In the genomic region with DNA sequence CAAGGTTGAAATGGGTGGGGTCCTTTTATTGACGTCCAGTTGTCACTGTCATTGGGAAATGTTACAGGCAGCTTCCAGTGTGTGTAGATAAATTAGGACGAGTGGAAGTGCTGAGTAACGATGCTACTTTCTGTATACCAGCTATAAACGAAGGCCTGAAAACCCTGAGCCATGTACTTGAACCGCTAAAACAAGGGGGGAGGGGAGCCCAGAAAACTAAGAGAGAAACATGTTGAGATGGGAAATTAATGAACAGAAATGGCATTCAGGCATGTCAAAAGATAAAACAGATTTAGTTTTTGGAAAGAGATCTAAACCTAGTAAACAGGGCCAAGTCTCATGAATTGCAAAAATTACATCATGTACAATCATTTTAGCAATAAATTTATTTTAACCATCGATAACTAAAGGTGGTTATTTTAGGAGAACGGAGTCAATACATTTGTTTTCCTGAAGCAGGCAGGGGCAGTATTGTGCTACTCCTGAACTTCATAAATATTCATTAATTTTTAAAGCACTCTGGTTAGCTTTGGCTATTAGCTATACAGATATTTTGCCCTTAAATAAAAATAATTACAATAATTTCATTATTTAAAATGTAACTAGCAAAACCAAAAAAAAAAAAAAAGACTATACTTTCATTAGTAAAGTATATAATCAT, we compare ENCODE assay signal across 25 mouse cellular contexts.
DNase-seq lines count a peak whose midpoint lies in the region; ATAC-seq and TF ChIP-seq lines count a peak whose summit lies in the region.
"Had no signal": no experiment of that assay in that cellular context is flagged by ENCODE, and none has a peak within 500 bp of the region (broad histone marks: within the 10 kb centered on the region; RNA-seq: fewer than 3 reads in every experiment).

No protein-coding gene starts in this region.

- H3K27me3 ChIP-seq in forebrain, postnatal 0 days (ENCODE audit: insufficient read depth, low read length), result no peaks in the 10 kb centered on the region
- no peaks in the 10 kb centered on the region for H3K27me3 ChIP-seq in forebrain, embryonic 15.5 days
- no peaks in the 10 kb centered on the region for H3K27me3 ChIP-seq in midbrain, postnatal 0 days (ENCODE audit: insufficient read depth, low read length)
- no peaks in the 10 kb centered on the region for H3K27me3 ChIP-seq in midbrain, embryonic 11.5 days (ENCODE audit: control insufficient read depth, insufficient read depth, low read length)
- H3K27me3 ChIP-seq: CH12.LX; heart, embryonic 15.5 days; intestine, embryonic 15.5 days; limb, embryonic 13.5 days; liver, embryonic 13.5 days; midbrain, embryonic 12.5 days; neural tube, embryonic 15.5 days; stomach, embryonic 15.5 days had no signal

- DNase-seq in forebrain, postnatal 0 days, result peak; percentile 46
- peak; percentile 9 for DNase-seq in kidney, adult 9 months
- no peak for DNase-seq in kidney, postnatal 25 days
- no peak for DNase-seq in midbrain, postnatal 0 days (ENCODE audit: low spot score)
- no peak for DNase-seq in midbrain, embryonic 11.5 days (ENCODE audit: low spot score, missing footprints)
- DNase-seq: cerebellum, adult 2 months; cerebellum, postnatal 36 days; gastrocnemius, postnatal 14 days; kidney, postnatal 14 days; liver, embryonic 13.5 days; lung, embryonic 14.5 days; right cerebral cortex, postnatal 14 days; thymus, adult 18-20 months had no signal

- H3K4me3 ChIP-seq in forebrain, postnatal 0 days (ENCODE audit: low read depth, low read length), result no peak overlapping the region
- H3K4me3 ChIP-seq in forebrain, embryonic 15.5 days, result no peak overlapping the region
- no peak overlapping the region for H3K4me3 ChIP-seq in midbrain, postnatal 0 days (ENCODE audit: low read depth, low read length)
- H3K4me3 ChIP-seq in midbrain, embryonic 11.5 days (ENCODE audit: low read depth, low read length), result no peak overlapping the region
- H3K4me3 ChIP-seq: erythroblast, embryonic 14.5 days; heart, embryonic 15.5 days; hindbrain, embryonic 10.5 days; intestine, embryonic 15.5 days; limb, embryonic 13.5 days; liver, embryonic 13.5 days; midbrain, embryonic 12.5 days; neural tube, embryonic 15.5 days; stomach, embryonic 15.5 days had no signal

- no peak overlapping the region for H3K9ac ChIP-seq in forebrain, postnatal 0 days
- no peak overlapping the region for H3K9ac ChIP-seq in forebrain, embryonic 15.5 days (replicated peaks)
- no peak overlapping the region for H3K9ac ChIP-seq in midbrain, postnatal 0 days (replicated peaks; ENCODE audit: low read length, poor library complexity, severe bottlenecking)
- no peak overlapping the region for H3K9ac ChIP-seq in midbrain, embryonic 11.5 days (ENCODE audit: low read length)
- H3K9ac ChIP-seq: heart, embryonic 15.5 days; intestine, embryonic 15.5 days; limb, embryonic 13.5 days; liver, embryonic 13.5 days; lung, embryonic 14.5 days; midbrain, embryonic 12.5 days; neural tube, embryonic 15.5 days; stomach, embryonic 15.5 days had no signal

- no peak overlapping the region for H3K4me2 ChIP-seq in forebrain, postnatal 0 days (ENCODE audit: low read depth)
- no peak overlapping the region for H3K4me2 ChIP-seq in forebrain, embryonic 15.5 days (replicated peaks)
- no peak overlapping the region for H3K4me2 ChIP-seq in midbrain, postnatal 0 days (ENCODE audit: low read depth, low read length, poor library complexity, severe bottlenecking)
- H3K4me2 ChIP-seq in midbrain, embryonic 11.5 days, result no peak overlapping the region
- H3K4me2 ChIP-seq: heart, embryonic 15.5 days; intestine, embryonic 15.5 days; limb, embryonic 13.5 days; liver, embryonic 13.5 days; lung, embryonic 14.5 days; midbrain, embryonic 12.5 days; neural tube, embryonic 15.5 days; stomach, embryonic 15.5 days had no signal

- peaks cover 20% of the 10 kb centered on the region for H3K4me1 ChIP-seq in forebrain, postnatal 0 days (ENCODE audit: insufficient read depth)
- peaks cover 68% of the 10 kb centered on the region for H3K4me1 ChIP-seq in forebrain, embryonic 15.5 days
- peaks cover 17% of the 10 kb centered on the region for H3K4me1 ChIP-seq in midbrain, postnatal 0 days (ENCODE audit: insufficient read depth, low read length)
- H3K4me1 ChIP-seq in midbrain, embryonic 11.5 days (ENCODE audit: control insufficient read depth, insufficient read depth, low read length), result peaks cover 27% of the 10 kb centered on the region

- no peaks in the 10 kb centered on the region for H3K9me3 ChIP-seq in forebrain, postnatal 0 days (ENCODE audit: low read length)
- no peaks in the 10 kb centered on the region for H3K9me3 ChIP-seq in forebrain, embryonic 15.5 days
- no peaks in the 10 kb centered on the region for H3K9me3 ChIP-seq in midbrain, postnatal 0 days (ENCODE audit: low read length)
- H3K9me3 ChIP-seq in midbrain, embryonic 11.5 days (ENCODE audit: control insufficient read depth, low read length), result no peaks in the 10 kb centered on the region
- H3K9me3 ChIP-seq: heart, embryonic 15.5 days; hindbrain, embryonic 10.5 days; intestine, embryonic 15.5 days; limb, embryonic 13.5 days; liver, embryonic 13.5 days; midbrain, embryonic 12.5 days; neural tube, embryonic 15.5 days; stomach, embryonic 15.5 days had no signal

- WGBS in forebrain, postnatal 0 days, result 17% methylated on average over 7 of the region's 7 CpGs
- WGBS in forebrain, embryonic 15.5 days, result 16% methylated on average over 7 of the region's 7 CpGs
- 34% methylated on average over 7 of the region's 7 CpGs for WGBS in midbrain, postnatal 0 days
- WGBS in midbrain, embryonic 11.5 days, result 61% methylated on average over 7 of the region's 7 CpGs

- H3K27ac ChIP-seq in forebrain, postnatal 0 days (ENCODE audit: low read depth, low read length), result no peak overlapping the region
- H3K27ac ChIP-seq in forebrain, embryonic 15.5 days (replicated peaks), result no peak overlapping the region; the same call in 1 of the 2 replicates
- no peak overlapping the region for H3K27ac ChIP-seq in midbrain, postnatal 0 days (ENCODE audit: low read depth, low read length)
- H3K27ac ChIP-seq in midbrain, embryonic 11.5 days (ENCODE audit: low read depth, low read length), result no peak overlapping the region
- H3K27ac ChIP-seq: heart, embryonic 15.5 days; hindbrain, embryonic 10.5 days; intestine, embryonic 15.5 days; liver, embryonic 13.5 days; macrophage; midbrain, embryonic 12.5 days; neural tube, embryonic 15.5 days; stomach, embryonic 15.5 days had no signal

- peak; percentile 44 for TF ChIP-seq CTCF in forebrain, postnatal 0 days (IDR thresholded peaks at IDR 0.05; ENCODE audit: low read depth)
- TF ChIP-seq CTCF in midbrain, postnatal 0 days (IDR thresholded peaks at IDR 0.05), result peak; percentile 66

- no peaks in the 10 kb centered on the region for H3K36me3 ChIP-seq in forebrain, postnatal 0 days (ENCODE audit: insufficient read depth)
- H3K36me3 ChIP-seq in forebrain, embryonic 15.5 days, result no peaks in the 10 kb centered on the region
- no peaks in the 10 kb centered on the region for H3K36me3 ChIP-seq in midbrain, postnatal 0 days (ENCODE audit: insufficient read depth, low read length)
- H3K36me3 ChIP-seq in midbrain, embryonic 11.5 days (ENCODE audit: control insufficient read depth, insufficient read depth, low read length), result no peaks in the 10 kb centered on the region
- H3K36me3 ChIP-seq: heart, embryonic 15.5 days; hindbrain, embryonic 10.5 days; intestine, embryonic 15.5 days; limb, embryonic 13.5 days; liver, embryonic 13.5 days; midbrain, embryonic 12.5 days; neural tube, embryonic 15.5 days; stomach, embryonic 15.5 days had no signal

- no peak for ATAC-seq in forebrain, postnatal 0 days
- no peak for ATAC-seq in forebrain, embryonic 15.5 days (replicated peaks)
- ATAC-seq in midbrain, postnatal 0 days (ENCODE audit: low FRiP score), result no peak
- no peak for ATAC-seq in midbrain, embryonic 11.5 days (ENCODE audit: low FRiP score)
- ATAC-seq in inflammation-experienced regulatory T-cells, adult 6 months, result no peak
- ATAC-seq: intestine, embryonic 15.5 days had no signal

Comparison
In these comparisons a context has a peak if more than half of its experiments do, and no peak if none do; other contexts are left out.
1. DNase-seq: peak in forebrain, postnatal 0 days (single experiment) and kidney, adult 9 months (single experiment); none in kidney, postnatal 25 days (0 of 2), midbrain, postnatal 0 days (single experiment) and midbrain, embryonic 11.5 days (single experiment).